Mouse (Mus musculus) liver, embryonic 11.5 days (tissue): Measurements from ENCODE around the gene Cadm4. TPM values are rescaled to one million over a fixed set of nuclear protein-coding genes. Genes with fewer than 3 reads are reported as not detected.

ENCODE experiments used
- ATAC-seq: fragments of 200-750 bp; cut with Nextera tagmentation; replicated peaks from 2 replicates; pipeline ENCODE4 v1.8.0; 2017; ENCODE audit warnings: moderate number of reproducible peaks, mild to moderate bottlenecking, moderate TSS enrichment, moderate library complexity; ENCODE audit not compliant: low FRiP score
- DNase-seq: peaks from one replicate; pipeline ENCODE4 v3.0.0-alpha.2; 2017; ENCODE audit warnings: low spot score
- H3K27ac ChIP-seq: fragments of 300-500 bp; sonication (generic); 2 replicates; pipeline ENCODE4 v1.5.1; 2014; ENCODE audit warnings: mild to moderate bottlenecking, low read depth, low read length, control low read depth
- H3K27me3 ChIP-seq: fragments of 300-500 bp; sonication (generic); replicated peaks from 2 replicates; pipeline ENCODE4 v1.6.1; 2014; ENCODE audit warnings: low read length, mixed read lengths; ENCODE audit not compliant: control insufficient read depth, insufficient read depth
- H3K36me3 ChIP-seq: fragments of 300-500 bp; sonication (generic); 2 replicates; pipeline ENCODE4 v1.6.1; 2014; ENCODE audit warnings: mild to moderate bottlenecking, low read length, moderate library complexity, mixed read lengths; ENCODE audit not compliant: control insufficient read depth, insufficient read depth
- H3K4me1 ChIP-seq: fragments of 300-500 bp; sonication (generic); replicated peaks from 2 replicates; pipeline ENCODE4 v1.6.1; 2014; ENCODE audit warnings: low read length, mixed read lengths; ENCODE audit not compliant: control insufficient read depth, insufficient read depth
- H3K4me2 ChIP-seq: fragments of 300-500 bp; sonication (generic); 2 replicates; pipeline ENCODE4 v1.6.1; 2014; ENCODE audit warnings: mild to moderate bottlenecking, control low read depth, moderate library complexity
- H3K4me3 ChIP-seq: fragments of 300-500 bp; sonication (generic); 2 replicates; pipeline ENCODE4 v1.5.1; 2014; ENCODE audit warnings: low read depth, low read length, control low read depth
- H3K9ac ChIP-seq: fragments of 300-500 bp; sonication (generic); 2 replicates; pipeline ENCODE4 v1.6.1; 2014; ENCODE audit warnings: low read depth, low read length, control low read depth
- H3K9me3 ChIP-seq: fragments of 300-500 bp; sonication (generic); 2 replicates; pipeline ENCODE4 v1.6.1; 2016; ENCODE audit warnings: low read length, inconsistent platforms, mixed read lengths; ENCODE audit not compliant: control insufficient read depth
- WGBS: fragments of 180-500 bp; shearing (Covaris S2); extraction: QIAGEN DNeasy Blood & Tissue Kit; methylation state at CpG from one replicate; pipeline ENCODE4 v1.1.7; 2014; 5-methylcytosine and 5-hydroxymethylcytosine counted together
- polyA plus RNA-seq: library from polyadenylated mRNA; unstranded; fragments of >200 nt; fragmentation: Nextera tagmentation; extraction: Ambion mirVana; gene quantifications from 2 replicates; pipeline ENCODE4 v1.2.1, GENCODE M21; 2014

Cadm4 gene
- polyA plus RNA-seq, 1 experiment from 2014 or later, result 0.25 TPM

DNA sequence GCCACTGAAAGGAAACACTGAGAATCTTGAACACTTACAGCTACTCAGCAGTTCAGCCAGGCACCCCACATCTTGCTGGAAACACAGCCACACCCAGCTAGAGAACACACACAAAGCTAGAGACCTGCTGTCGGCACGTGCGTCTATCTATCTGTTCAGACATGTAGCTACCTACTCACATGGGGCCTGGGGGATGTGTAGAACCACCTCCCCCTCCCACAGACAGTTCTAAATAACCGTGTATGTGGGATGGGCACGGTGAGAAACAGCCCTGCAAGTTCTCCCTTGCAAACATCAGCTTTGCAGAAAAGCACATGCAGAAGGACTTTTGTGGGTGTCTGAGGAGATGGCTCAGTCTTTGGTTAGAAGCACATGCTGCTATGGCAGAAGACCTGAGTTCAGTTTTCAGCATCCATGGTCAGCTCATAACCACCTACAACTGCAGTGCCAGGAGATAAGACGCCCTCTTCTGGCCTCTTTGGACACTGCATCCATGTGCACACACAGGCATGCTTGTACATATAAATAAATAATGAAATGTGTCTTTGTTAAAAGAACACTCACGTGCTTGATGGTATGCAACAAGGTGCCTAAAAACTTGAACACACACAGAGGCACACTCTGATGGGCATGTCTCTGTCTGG, 35.0 kb upstream of the Cadm4 start:
- Histone ChIP-seq H3K4me2 (no peak overlapping the region), H3K4me3 (no peak overlapping the region), H3K27me3 (no peaks in the 10 kb centered on the region), H3K27ac (no peak overlapping the region), H3K9me3 (no peaks in the 10 kb centered on the region), H3K4me1 (no peaks in the 10 kb centered on the region), H3K36me3 (no peaks in the 10 kb centered on the region), H3K9ac (no peak overlapping the region)
- ATAC-seq, result no peak
- WGBS, result 62% methylated on average over 7 of the region's 7 CpGs
- no peak for DNase-seq

DNA sequence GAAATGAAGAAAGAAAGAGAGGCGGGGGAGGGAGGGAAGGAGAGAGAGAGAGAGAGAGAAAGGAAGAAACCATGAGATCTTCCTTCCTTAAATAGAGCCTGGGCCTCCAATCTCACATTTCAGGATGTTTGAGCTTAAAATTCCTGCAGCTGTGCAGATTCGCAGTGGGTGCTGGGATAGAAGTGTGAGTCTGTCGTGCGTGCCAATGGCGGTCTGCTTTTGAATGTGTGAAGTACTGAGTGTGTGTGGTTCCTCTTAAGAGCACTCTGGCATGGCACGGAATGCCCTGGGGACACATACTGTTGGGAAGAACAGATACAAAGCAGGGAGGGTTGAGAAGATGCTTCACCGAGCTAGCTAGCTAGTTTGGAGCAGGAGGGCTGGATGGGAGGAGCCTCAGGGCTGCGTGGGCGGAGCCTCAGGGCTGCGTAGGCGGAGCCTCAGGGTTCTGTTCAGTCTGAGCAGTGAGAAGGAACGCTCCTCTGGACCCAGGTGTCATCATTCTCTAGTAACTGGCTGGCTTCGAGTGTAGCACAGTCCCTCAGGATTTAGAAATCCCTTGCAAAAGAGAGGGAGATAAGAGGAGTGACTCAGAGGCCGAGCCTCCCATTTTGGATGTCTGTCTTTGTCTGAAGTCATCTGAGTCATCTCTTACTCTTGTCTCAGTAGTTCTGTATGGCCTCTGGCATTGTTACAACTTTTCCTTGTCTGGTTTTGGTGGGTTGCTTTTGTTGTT, 32.9 kb upstream of the Cadm4 start:
- H3K4me2 ChIP-seq, result no peak overlapping the region
- H3K9ac ChIP-seq, result no peak overlapping the region
- H3K9me3 ChIP-seq, result no peaks in the 10 kb centered on the region
- no peak overlapping the region for H3K4me3 ChIP-seq
- H3K27ac ChIP-seq, result no peak overlapping the region
- H3K27me3 ChIP-seq, result no peaks in the 10 kb centered on the region
- H3K36me3 ChIP-seq, result no peaks in the 10 kb centered on the region
- DNase-seq (no peak), ATAC-seq (no peak)
- no peaks in the 10 kb centered on the region for H3K4me1 ChIP-seq
- WGBS, result 56% methylated on average over 14 of the region's 14 CpGs

GRCm38 (mm10) chr7:24450585-24451017, 31.2 kb upstream of the Cadm4 start:
- Histone ChIP-seq H3K9ac (no peak overlapping the region), H3K9me3 (no peaks in the 10 kb centered on the region), H3K36me3 (no peaks in the 10 kb centered on the region), H3K27ac (no peak overlapping the region), H3K4me2 (no peak overlapping the region), H3K27me3 (no peaks in the 10 kb centered on the region), H3K4me3 (no peak overlapping the region), H3K4me1 (no peaks in the 10 kb centered on the region)
- 40% methylated on average over 9 of the region's 9 CpGs for WGBS
- no peak for DNase-seq
- ATAC-seq, result no peak

GRCm38 (mm10) chr7:24451855-24452311, 29.9 kb upstream of the Cadm4 start, which contains the start of gene Irgc1:
Irgc1 (minus strand) TSS chr7:24452297.
- Histone ChIP-seq H3K9me3 (no peaks in the 10 kb centered on the region), H3K9ac (no peak within 1 kb of the TSS)

DNA sequence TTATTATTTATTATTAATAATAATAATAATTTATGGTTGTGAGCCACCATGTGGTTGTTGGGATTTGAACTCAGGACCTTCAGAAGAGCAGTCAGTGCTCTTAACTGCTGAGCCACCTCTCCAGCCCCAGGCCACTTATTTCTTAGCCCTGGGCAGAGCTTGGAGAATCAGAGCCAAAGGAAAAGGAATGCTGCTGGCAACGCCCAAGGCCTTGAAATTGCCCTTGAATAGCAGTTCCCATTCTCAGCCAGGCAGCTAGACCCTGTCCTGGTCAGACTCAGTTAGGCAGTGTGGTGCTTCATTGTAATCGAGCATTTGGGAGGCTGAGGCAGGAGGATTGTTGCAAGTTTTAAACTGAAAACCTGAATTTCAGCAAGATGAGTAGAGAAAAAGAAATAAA, 27.6 kb upstream of the Cadm4 start:
- Histone ChIP-seq H3K9ac (no peak overlapping the region), H3K4me1 (no peaks in the 10 kb centered on the region), H3K36me3 (no peaks in the 10 kb centered on the region), H3K4me2 (no peak overlapping the region), H3K27me3 (no peaks in the 10 kb centered on the region), H3K4me3 (no peak overlapping the region), H3K9me3 (no peaks in the 10 kb centered on the region), H3K27ac (no peak overlapping the region)
- DNase-seq (no peak), ATAC-seq (no peak)
- WGBS, result 69% methylated on average over 2 of the region's 2 CpGs

More at GRCm38 (mm10) chr7:24451855-24452311, 29.9 kb upstream of the Cadm4 start, which contains the start of gene Irgc1:
- no peak for DNase-seq
- Histone ChIP-seq H3K36me3 (no peaks in the 10 kb centered on the region), H3K27me3 (no peaks in the 10 kb centered on the region), H3K27ac (no peak within 1 kb of the TSS), H3K4me2 (no peak within 1 kb of the TSS), H3K4me1 (no peaks in the 10 kb centered on the region), H3K4me3 (no peak within 1 kb of the TSS)
- no peak for ATAC-seq
- 73% methylated on average over 9 of the region's 9 CpGs for WGBS

DNA sequence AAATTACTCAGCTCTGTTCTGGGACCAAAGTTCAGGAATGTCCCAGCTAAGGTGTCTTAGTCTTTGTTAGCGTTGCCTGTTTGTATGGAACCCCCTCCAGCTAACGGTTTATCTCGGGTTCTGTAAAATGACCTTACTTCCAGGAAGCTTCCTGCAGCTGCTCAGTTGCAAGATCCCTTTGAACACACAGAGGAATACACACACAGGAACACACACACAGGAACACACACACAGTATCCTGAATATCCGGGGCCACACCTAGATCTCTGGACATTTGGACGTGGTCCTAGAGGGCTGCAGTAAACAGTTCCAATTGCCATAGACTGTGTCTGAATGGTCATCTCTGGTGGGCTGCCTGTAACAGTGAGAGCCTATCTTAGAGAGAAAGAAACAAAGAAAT, 26.1 kb upstream of the Cadm4 start:
- Histone ChIP-seq H3K36me3 (no peaks in the 10 kb centered on the region), H3K27ac (no peak overlapping the region), H3K4me2 (no peak overlapping the region), H3K4me3 (no peak overlapping the region), H3K27me3 (no peaks in the 10 kb centered on the region; the same call in none of the 2 replicates), H3K4me1 (no peaks in the 10 kb centered on the region), H3K9me3 (no peaks in the 10 kb centered on the region), H3K9ac (no peak overlapping the region)
- WGBS, result 80% methylated on average over 5 of the region's 5 CpGs
- DNase-seq (no peak), ATAC-seq (no peak)

- 43% methylated on average over 10 of the region's 10 CpGs for WGBS
Observed at GRCm38 (mm10) chr7:24457726-24458370, 24.0 kb upstream of the Cadm4 start.

GRCm38 (mm10) chr7:24459440-24459839, 22.4 kb upstream of the Cadm4 start:
- Histone ChIP-seq H3K9ac (no peak overlapping the region), H3K27me3 (peaks cover 2% of the 10 kb centered on the region), H3K4me1 (peaks cover 10% of the 10 kb centered on the region), H3K4me3 (no peak overlapping the region), H3K27ac (no peak overlapping the region), H3K36me3 (no peaks in the 10 kb centered on the region), H3K4me2 (no peak overlapping the region), H3K9me3 (no peaks in the 10 kb centered on the region)
- DNase-seq (no peak), ATAC-seq (no peak)
- WGBS, result 55% methylated on average over 5 of the region's 5 CpGs

More at GRCm38 (mm10) chr7:24457726-24458370, 24.0 kb upstream of the Cadm4 start:
- H3K4me3 ChIP-seq, result no peak overlapping the region
- H3K27me3 ChIP-seq, result peaks cover 2% of the 10 kb centered on the region
- H3K9ac ChIP-seq, result no peak overlapping the region
- no peak overlapping the region for H3K27ac ChIP-seq
- no peaks in the 10 kb centered on the region for H3K36me3 ChIP-seq
- H3K4me2 ChIP-seq, result no peak overlapping the region
- no peaks in the 10 kb centered on the region for H3K9me3 ChIP-seq
- DNase-seq (no peak), ATAC-seq (no peak)
- H3K4me1 ChIP-seq, result peaks cover 8% of the 10 kb centered on the region
